Mouse (Mus musculus) limb, embryonic 15.5 days (tissue): ENCODE measurements around the gene Fam81b. TPM values are rescaled to one million over a fixed set of nuclear protein-coding genes. Genes with fewer than 3 reads are reported as not detected.
"Not testable (repeated sequence)": the region's sequence is repeated elsewhere in the genome, so short reads cannot be mapped to it uniquely, and the experiment has no call there.

ENCODE experiments used
- ATAC-seq: fragments of 200-750 bp; cut with Nextera tagmentation; 2 replicates; pipeline ENCODE4 v1.8.0; 2017; ENCODE audit warnings: low read depth, moderate TSS enrichment; ENCODE audit not compliant: insufficient number of reproducible peaks, low FRiP score, low TSS enrichment
- H3K27ac ChIP-seq: fragments of 300-500 bp; sonication (generic); 2 replicates; pipeline ENCODE4 v1.5.1; 2015; ENCODE audit warnings: moderate library complexity, mild to moderate bottlenecking, inconsistent platforms
- H3K27me3 ChIP-seq: fragments of 300-500 bp; sonication (generic); 2 replicates; pipeline ENCODE4 v1.6.1; 2015; ENCODE audit warnings: inconsistent platforms
- H3K36me3 ChIP-seq: fragments of 300-500 bp; sonication (generic); 2 replicates; pipeline ENCODE4 v1.6.1; 2015; ENCODE audit warnings: inconsistent platforms
- H3K4me1 ChIP-seq: fragments of 300-500 bp; sonication (generic); 2 replicates; pipeline ENCODE4 v1.6.1; 2015; ENCODE audit warnings: inconsistent platforms
- H3K4me2 ChIP-seq: fragments of 300-500 bp; sonication (generic); 2 replicates; pipeline ENCODE4 v1.6.1; 2015; ENCODE audit warnings: mild to moderate bottlenecking, inconsistent platforms
- H3K4me3 ChIP-seq: fragments of 300-500 bp; sonication (generic); 2 replicates; pipeline ENCODE4 v1.5.1; 2015; ENCODE audit warnings: mild to moderate bottlenecking, inconsistent platforms
- H3K9ac ChIP-seq: fragments of 300-500 bp; sonication (generic); 2 replicates; pipeline ENCODE4 v1.6.1; 2015; ENCODE audit warnings: inconsistent platforms
- H3K9me3 ChIP-seq: fragments of 300-500 bp; sonication (generic); 2 replicates; pipeline ENCODE4 v1.6.1; 2016; ENCODE audit warnings: inconsistent platforms
- WGBS: fragments of 180-500 bp; shearing (Covaris S2); methylation state at CpG from one replicate; pipeline ENCODE4 v1.1.7; 2015; 5-methylcytosine and 5-hydroxymethylcytosine counted together
- polyA plus RNA-seq: library from polyadenylated mRNA; unstranded; fragments of >200 nt; fragmentation: Nextera tagmentation; extraction: Ambion mirVana; gene quantifications from 2 replicates; pipeline ENCODE4 v1.2.1, GENCODE M21; 2015

Gene Fam81b
- not detected in 2 replicates for polyA plus RNA-seq

DNA sequence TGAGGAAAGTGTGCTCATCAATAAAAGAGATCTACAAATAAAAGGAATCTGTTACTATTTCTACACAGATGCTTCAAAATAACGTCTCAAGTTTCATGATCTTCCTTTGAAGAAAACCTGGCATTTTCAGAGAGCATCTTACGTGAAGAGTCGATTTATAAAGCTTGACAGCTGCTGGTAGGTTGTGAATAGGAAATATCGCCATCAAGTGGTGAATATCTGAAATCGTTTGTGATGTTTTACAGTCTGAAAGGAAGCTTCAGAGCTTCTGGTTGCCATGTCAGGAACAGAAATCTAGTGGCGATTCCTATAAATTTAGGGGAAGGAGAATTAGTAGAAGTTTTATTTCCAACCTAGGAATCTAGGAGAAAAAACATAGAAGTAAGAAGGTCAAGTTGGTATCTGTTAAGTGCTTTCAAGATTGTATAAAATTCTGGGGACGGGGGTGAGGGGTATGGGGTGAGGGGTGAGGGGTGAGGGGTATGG, at the start of gene Fam81b:
Gene Fam81b, minus strand, starts transcription at position 436 of the 486 bp plus-strand sequence.
- 33% methylated on average over 7 of the region's 7 CpGs for WGBS
- Histone ChIP-seq H3K4me1 (no peaks in the 10 kb centered on the region), H3K9ac (no peak within 1 kb of the TSS), H3K4me2 (no peak within 1 kb of the TSS), H3K27ac (no peak within 1 kb of the TSS), H3K4me3 (no peak within 1 kb of the TSS), H3K9me3 (no peaks in the 10 kb centered on the region), H3K27me3 (no peaks in the 10 kb centered on the region), H3K36me3 (no peaks in the 10 kb centered on the region)
- ATAC-seq, result no peak

DNA sequence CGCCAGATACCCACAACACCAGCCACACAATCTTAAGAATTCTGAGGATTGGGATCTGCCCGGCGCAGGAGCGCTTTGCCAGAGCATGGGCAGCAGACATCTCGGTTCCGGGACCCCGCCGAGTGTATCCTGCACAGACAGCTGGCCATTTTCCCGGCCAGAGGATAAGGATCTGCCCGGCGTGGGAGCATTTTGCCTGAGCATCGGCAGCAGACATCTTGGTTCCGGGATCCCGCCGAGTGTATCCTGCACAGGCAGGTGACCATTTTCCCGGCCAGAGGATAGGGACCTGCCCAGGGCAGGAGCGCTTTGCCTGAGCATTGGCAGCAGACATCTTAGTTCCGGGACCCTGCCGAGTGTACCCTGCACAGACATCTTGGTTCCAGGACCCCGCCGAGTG, 41.1 kb upstream of the Fam81b start:
- not testable (repeated sequence) for H3K9me3 ChIP-seq, ATAC-seq, H3K9ac ChIP-seq, H3K36me3 ChIP-seq, H3K27me3 ChIP-seq, H3K4me1 ChIP-seq, H3K27ac ChIP-seq, H3K4me2 ChIP-seq, H3K4me3 ChIP-seq
- 62% methylated on average over 19 of the region's 21 CpGs for WGBS

DNA sequence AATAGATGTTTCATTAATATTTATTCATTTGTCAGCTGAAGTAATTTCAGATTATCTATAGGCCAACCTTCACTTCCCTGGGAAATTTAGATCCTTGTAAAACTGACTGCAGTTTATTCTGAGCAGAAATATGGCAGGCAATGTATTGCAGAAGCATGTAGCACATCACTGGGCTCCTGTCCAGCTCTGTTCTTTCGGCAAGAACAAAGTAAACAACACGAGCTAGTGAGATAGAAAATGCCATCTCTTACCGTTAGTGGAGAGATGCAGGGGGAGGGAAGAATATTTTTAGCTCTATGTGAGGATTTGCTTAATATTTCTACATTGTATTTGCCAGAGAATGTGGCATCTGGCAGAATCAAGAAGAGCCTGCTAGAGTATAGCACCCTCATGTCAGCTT, 13.8 kb upstream of the Fam81b start:
- Histone ChIP-seq H3K4me1 (no peaks in the 10 kb centered on the region), H3K27me3 (no peaks in the 10 kb centered on the region), H3K4me2 (no peak overlapping the region), H3K36me3 (no peaks in the 10 kb centered on the region), H3K9ac (no peak overlapping the region), H3K9me3 (no peaks in the 10 kb centered on the region), H3K27ac (no peak overlapping the region), H3K4me3 (no peak overlapping the region)
- ATAC-seq, result no peak
- 48% methylated on average over 3 of the region's 3 CpGs for WGBS

DNA sequence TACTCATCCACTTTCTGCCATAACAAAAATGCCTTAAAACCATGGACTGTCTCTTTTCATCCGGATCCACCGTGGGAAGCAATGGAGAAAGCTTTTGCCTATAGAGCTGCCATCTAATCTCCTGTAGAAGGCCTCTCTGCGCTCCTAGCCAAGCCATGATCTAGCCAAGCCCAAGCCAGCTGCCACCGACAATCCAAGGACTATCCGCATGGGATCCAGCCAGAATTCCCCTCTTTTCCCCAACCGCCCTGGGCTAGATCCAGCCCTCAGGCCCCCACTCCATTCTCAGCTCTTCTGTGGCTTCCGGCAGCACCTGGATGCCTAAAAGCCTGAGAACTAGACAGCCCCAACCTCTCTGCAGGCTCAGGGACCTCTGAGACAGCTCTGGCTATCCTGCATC, 6.7 kb upstream of the Fam81b start:
- 87% methylated on average over 7 of the region's 7 CpGs for WGBS
- Histone ChIP-seq H3K4me2 (no peak overlapping the region), H3K4me1 (no peaks in the 10 kb centered on the region), H3K36me3 (no peaks in the 10 kb centered on the region), H3K27ac (no peak overlapping the region), H3K9me3 (no peaks in the 10 kb centered on the region), H3K27me3 (no peaks in the 10 kb centered on the region), H3K4me3 (no peak overlapping the region), H3K9ac (no peak overlapping the region)
- ATAC-seq, result no peak

DNA sequence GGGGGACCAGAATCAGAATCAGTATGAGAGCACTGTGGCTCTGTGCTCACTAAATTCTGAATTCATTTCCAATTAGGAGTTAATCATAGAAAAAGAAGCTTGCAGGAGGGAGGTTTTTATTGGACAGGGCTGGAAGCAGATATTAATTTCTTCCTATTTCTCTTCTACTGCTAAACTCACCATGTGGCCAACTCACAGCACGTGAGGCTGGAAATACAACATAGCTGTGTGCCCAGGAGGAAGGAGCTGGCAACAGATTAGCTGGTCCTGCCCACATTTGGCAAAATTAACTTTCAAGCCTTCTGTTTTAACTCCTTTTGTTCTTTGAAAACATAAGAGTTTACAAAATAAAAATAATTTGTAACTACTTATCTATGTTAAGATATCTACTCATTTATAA, 3.9 kb upstream of the Fam81b start:
- H3K27ac ChIP-seq, result no peak overlapping the region
- WGBS, result 24% methylated on average over 1 of the region's 1 CpGs
- no peaks in the 10 kb centered on the region for H3K9me3 ChIP-seq
- ATAC-seq, result no peak
- H3K9ac ChIP-seq, result no peak overlapping the region
- no peaks in the 10 kb centered on the region for H3K27me3 ChIP-seq
- no peaks in the 10 kb centered on the region for H3K36me3 ChIP-seq
- H3K4me1 ChIP-seq, result no peaks in the 10 kb centered on the region
- H3K4me3 ChIP-seq, result no peak overlapping the region
- H3K4me2 ChIP-seq, result no peak overlapping the region

DNA sequence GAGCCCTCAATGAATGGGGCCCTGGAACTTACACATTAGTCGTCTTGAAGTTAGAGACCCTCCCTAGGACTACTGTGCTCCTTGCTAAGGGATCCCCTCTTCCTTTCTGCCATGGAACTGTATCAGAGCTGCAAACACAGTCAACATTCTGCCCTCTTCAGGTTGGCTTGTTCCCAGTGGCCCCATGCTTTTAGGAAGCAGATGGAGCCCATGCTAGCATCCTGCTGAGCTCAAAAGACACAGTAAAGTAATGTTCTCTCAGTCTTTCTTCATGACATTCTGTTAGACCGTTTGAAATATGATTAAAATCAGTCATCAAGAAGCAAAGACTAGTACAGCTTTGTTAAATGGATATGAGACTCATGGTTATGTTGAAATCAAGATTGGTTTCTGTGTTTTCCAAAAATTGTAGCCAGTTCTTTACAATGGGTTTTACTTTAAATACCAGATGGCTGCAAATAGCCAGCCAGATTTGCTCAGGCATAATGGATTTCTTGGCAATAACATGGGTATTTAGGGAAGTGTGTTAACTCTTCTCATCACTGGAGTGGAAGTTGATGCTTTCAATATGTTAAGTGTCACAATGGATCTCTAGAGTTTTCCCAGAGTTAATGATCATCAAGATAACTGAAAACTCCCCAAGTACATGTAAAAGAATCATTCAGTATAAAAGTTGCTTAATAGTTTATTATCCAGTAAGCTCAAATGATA, 938 bp upstream of the Fam81b start:
- Histone ChIP-seq H3K36me3 (no peaks in the 10 kb centered on the region), H3K9me3 (no peaks in the 10 kb centered on the region), H3K4me1 (no peaks in the 10 kb centered on the region), H3K4me3 (no peak overlapping the region), H3K9ac (no peak overlapping the region), H3K27me3 (no peaks in the 10 kb centered on the region), H3K4me2 (no peak overlapping the region), H3K27ac (no peak overlapping the region)
- WGBS, result 46% methylated on average over 2 of the region's 2 CpGs
- no peak for ATAC-seq

- Histone ChIP-seq H3K4me2 (no peak overlapping the region), H3K4me1 (no peaks in the 10 kb centered on the region), H3K9me3 (no peaks in the 10 kb centered on the region), H3K36me3 (no peaks in the 10 kb centered on the region), H3K27ac (no peak overlapping the region), H3K4me3 (no peak overlapping the region), H3K9ac (no peak overlapping the region), H3K27me3 (no peaks in the 10 kb centered on the region)
- no peak for ATAC-seq
- WGBS, result 79% methylated on average over 3 of the region's 3 CpGs
Observed at GRCm38 (mm10) chr13:76305241-76305640, 369 bp upstream of the Fam81b start.

- Histone ChIP-seq H3K4me1 (no peaks in the 10 kb centered on the region), H3K27me3 (no peaks in the 10 kb centered on the region), H3K36me3 (no peaks in the 10 kb centered on the region), H3K4me2 (no peak overlapping the region), H3K9ac (no peak overlapping the region), H3K27ac (no peak overlapping the region), H3K4me3 (no peak overlapping the region), H3K9me3 (no peaks in the 10 kb centered on the region)
- 77% methylated on average over 1 of the region's 1 CpGs for WGBS
- no peak for ATAC-seq
Observed at GRCm38 (mm10) chr13:76304201-76304600, 671 bp downstream of the Fam81b start.

DNA sequence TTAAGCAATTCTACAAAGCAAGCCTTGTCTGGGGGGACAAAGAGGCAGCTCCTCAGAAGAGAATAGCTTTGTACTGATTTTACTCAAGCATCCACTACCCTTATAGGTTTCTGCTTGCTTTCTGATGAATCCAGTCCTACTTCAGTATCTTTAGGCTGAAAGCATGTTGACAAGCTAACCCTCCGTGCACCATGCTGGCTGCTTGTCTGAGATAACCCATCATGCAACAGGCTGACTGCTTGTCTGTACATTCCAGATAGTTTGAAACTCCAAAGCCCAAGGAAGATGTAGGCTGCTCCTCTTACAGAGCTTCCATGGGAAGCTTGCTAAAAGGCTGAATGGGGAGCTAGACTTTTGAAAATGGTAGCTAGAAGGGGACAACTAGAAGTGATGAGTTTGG, 1.7 kb downstream of the Fam81b start:
- ATAC-seq, result no peak
- Histone ChIP-seq H3K9me3 (no peaks in the 10 kb centered on the region), H3K27ac (no peak overlapping the region), H3K36me3 (no peaks in the 10 kb centered on the region), H3K9ac (no peak overlapping the region), H3K4me2 (no peak overlapping the region), H3K27me3 (no peaks in the 10 kb centered on the region), H3K4me1 (no peaks in the 10 kb centered on the region), H3K4me3 (no peak overlapping the region)
- WGBS, result 84% methylated on average over 1 of the region's 1 CpGs

GRCm38 (mm10) chr13:76302056-76302455, 2.8 kb downstream of the Fam81b start:
- no peak overlapping the region for H3K9ac ChIP-seq
- no peak overlapping the region for H3K4me2 ChIP-seq
- H3K4me3 ChIP-seq, result no peak overlapping the region
- no peaks in the 10 kb centered on the region for H3K27me3 ChIP-seq
- no peaks in the 10 kb centered on the region for H3K36me3 ChIP-seq
- H3K27ac ChIP-seq, result no peak overlapping the region
- ATAC-seq, result no peak
- H3K4me1 ChIP-seq, result no peaks in the 10 kb centered on the region
- H3K9me3 ChIP-seq, result no peaks in the 10 kb centered on the region
- 76% methylated on average over 2 of the region's 2 CpGs for WGBS

GRCm38 (mm10) chr13:76292050-76292449, 12.8 kb downstream of the Fam81b start:
- Histone ChIP-seq H3K9me3 (no peaks in the 10 kb centered on the region), H3K4me2 (no peak overlapping the region), H3K27me3 (no peaks in the 10 kb centered on the region), H3K4me3 (no peak overlapping the region), H3K36me3 (no peaks in the 10 kb centered on the region), H3K9ac (no peak overlapping the region), H3K4me1 (no peaks in the 10 kb centered on the region), H3K27ac (no peak overlapping the region)
- ATAC-seq, result no peak
- WGBS, result 72% methylated on average over 4 of the region's 4 CpGs

- no peaks in the 10 kb centered on the region for H3K9me3 ChIP-seq
- H3K27ac ChIP-seq, result no peak overlapping the region
- H3K4me1 ChIP-seq, result no peaks in the 10 kb centered on the region
- no peak overlapping the region for H3K4me3 ChIP-seq
- 87% methylated on average over 3 of the region's 3 CpGs for WGBS
- H3K27me3 ChIP-seq, result no peaks in the 10 kb centered on the region
- H3K36me3 ChIP-seq, result no peaks in the 10 kb centered on the region
- ATAC-seq, result no peak
- no peak overlapping the region for H3K4me2 ChIP-seq
- H3K9ac ChIP-seq, result no peak overlapping the region
Observed at GRCm38 (mm10) chr13:76284597-76284996, 20.3 kb downstream of the Fam81b start.
